Mouse (Mus musculus) embryonic fibroblast, embryonic 13.5 days (primary cell): ENCODE data around the gene Usp3.

ENCODE experiments used
- CTCF ChIP-seq: IDR thresholded peaks from 2 replicates; pipeline ENCODE4 v1.5.1; 2011; ENCODE audit warnings: mild to moderate bottlenecking, control low read depth, low read length, moderate library complexity, borderline replicate concordance; ENCODE audit not compliant: insufficient read depth
- POLR2A ChIP-seq: IDR thresholded peaks from 2 replicates; pipeline ENCODE4 v1.6.1; 2011; ENCODE audit warnings: low read depth, mild to moderate bottlenecking, control low read depth, low read length, moderate library complexity

- TF ChIP-seq POLR2A = no peak
- TF ChIP-seq CTCF = no peak
These were observed 2.9 kb downstream of the Usp3 start for GRCm38 (mm10) chr9:66590051-66590450.
